Mouse (Mus musculus): ENCODE results near the gene Ambra1.

Ambra1 gene

DNA sequence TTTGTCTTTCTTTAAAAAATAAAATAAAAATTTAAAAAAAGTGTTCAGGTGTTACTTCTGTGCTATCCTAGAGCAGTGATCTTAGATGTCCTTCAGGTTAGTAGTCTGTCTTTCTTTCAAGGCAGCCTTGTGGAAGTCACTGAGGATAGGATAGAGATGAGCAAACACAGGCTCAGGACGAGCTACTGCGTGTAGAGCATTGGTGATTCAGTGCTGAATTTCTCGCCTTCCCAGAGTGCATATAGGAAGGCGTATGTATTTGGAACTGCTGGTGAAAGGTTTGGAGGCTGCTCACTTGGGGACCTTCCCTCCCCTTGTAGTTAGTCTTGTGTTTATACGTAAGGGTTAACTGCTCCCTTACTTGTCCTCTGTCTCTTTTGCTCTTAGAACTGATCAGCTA lies 5.3 kb downstream of the Ambra1 start:
- DNase-seq (ENCODE audit: low spot score in 2 of 2) = no peak

DNA sequence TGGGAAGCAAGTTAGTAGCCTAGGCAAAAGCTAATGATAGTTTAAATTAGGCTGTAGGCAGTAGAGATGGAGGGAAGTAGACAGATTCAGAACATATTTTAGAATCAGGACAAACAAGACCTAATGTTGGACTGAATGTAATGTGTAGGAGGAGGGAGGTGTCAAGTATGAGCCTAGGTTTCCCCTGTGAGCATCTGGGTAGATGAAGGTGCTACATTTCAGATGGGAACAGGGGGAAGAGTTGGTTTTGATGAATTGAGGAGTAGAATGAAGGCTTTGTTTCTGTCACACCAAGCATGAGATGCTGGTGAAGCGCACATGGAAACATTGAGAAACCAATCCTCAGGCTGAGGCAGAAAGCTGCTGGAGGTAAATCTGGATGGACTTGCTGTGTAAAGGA lies 9.7 kb downstream of the Ambra1 start:
- DNase-seq (ENCODE audit: low spot score in 2 of 2) = no peak

DNA sequence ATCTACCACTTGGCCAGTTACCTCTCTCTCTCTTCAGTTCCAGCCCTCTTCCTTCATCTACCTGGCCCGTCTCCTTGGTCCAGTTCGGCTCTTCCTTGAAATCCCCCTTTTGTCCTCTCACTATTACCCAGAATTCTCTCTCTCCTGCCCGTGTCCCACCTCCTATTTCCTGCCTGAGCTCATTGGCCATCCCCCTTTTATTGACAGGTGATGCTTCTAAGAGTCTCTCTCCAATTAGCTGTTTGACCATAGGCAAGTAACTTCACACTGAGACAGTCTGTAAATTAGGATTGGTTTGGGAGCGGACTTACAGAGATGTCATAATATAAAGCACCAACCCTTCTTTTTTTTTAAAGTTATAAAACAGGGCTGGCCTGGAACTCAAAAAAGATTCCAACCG lies 14.8 kb downstream of the Ambra1 start:
- DNase-seq (ENCODE audit: low spot score in 2 of 2) = no peak

DNA sequence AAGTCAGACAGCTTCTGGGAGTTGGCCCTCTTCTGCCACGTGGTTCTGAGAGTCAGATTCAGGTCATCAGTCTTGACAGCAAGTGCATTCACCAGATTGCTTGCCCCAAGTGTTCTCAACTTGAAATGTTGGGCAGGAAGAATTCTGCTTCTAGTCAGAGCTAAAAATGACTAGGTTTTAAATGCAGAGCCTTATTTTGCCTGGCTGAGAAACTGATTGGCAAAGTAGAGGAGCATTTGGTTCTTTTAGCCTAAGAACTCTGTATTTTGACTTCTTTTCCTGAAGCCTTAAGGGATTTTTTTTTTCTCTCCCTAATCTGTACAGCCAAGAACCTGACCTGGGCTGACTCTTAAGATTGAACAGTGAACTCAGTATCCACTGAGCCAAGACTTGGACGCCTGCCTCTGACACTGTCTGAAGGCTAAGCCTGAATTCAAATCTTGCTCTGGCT lies 19.9 kb downstream of the Ambra1 start:
- DNase-seq (ENCODE audit: low spot score in 2 of 2) = no peak

DNA sequence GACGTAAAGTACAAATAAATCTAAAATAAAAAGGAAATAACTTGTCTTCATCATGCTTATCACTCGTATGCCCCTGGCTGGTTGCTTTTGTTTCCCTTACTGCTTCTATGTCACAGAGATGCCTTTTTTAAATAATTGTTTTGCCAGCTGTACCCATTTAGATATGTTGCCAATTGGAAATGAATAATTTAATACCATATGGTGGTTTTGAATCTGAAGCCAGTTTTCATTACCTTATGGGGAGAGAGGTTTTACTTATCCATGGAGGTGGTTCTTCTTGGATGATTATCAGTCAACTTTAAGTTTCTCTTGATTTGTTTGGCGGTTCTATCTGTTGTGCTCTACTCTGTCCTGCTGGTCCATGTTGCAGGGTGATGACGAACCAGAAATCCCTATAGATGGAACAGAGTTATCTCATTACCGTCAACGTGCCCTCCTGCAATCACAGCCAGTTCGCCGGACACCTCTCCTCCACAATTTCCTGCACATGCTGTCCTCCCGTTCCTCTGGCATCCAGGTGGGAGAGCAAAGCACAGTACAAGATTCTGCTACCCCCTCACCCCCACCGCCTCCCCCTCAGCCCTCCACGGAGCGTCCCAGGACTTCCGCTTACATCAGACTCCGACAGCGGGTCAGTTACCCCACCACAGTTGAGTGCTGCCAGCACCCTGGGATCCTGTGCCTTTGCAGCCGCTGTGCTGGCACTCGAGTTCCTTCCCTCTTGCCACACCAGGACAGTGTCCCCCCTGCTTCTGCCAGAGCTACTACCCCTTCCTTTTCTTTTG lies 42.2 kb downstream of the Ambra1 start:
- DNase-seq (ENCODE audit: low spot score in 2 of 2) = no peak

DNA sequence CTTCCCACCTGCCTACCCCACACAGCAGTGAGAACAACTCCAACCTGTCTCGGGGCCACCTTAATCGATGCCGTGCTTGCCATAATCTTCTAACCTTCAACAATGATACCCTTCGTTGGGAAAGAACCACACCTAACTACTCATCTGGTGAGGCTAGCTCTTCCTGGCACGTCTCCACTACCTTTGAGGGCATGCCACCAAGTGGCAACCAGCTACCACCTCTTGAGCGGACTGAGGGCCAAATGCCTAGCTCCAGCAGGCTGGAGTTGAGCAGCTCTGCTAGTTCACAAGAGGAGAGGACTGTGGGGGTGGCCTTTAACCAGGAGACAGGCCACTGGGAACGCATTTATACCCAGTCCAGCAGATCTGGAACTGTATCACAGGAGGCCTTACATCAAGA lies 43.4 kb downstream of the Ambra1 start:
- no peak for DNase-seq (ENCODE audit: low spot score in 2 of 2)

DNA sequence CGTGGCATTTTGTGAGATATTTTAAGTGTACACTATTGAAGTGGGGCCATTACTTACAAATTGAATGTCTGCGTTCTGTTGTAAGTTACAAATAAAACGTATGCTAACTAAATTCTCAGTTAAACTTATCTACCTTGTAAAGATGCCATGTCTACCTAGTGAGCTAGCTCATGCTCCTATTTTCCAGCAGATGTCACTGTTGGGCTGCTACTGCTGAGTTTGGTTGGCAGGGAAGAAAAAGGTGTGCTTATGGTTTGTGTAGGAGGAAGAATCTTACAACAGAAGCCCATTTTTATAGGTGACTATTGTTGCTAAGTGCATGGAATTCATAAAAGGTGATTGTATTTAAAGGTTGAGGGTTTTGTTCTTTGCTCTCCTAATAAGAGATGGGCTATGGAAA lies 49.2 kb downstream of the Ambra1 start:
- peak; percentile 2 to 11 for DNase-seq (ENCODE audit: low spot score in 2 of 2)

DNA sequence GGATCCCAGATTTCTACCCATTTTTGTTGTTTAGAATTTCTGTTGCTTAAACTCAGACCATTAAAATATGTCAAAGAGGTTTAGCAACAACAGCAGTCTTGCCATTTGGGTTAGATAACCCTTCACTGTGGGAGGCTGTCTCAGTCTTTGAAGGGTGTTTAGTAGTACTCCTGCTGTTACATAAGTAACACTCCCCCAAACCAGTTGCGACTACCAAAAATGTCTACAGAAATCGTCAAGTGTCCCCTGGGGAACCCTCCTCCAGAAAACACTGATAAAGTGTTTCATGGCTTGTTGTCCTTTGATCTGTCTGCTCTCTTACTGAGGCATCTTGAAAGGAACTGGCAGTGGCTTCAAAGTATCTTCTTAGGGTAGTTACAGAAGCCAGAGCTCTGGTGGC lies 61.7 kb downstream of the Ambra1 start:
- no peak for DNase-seq (ENCODE audit: low spot score in 2 of 2)

DNA sequence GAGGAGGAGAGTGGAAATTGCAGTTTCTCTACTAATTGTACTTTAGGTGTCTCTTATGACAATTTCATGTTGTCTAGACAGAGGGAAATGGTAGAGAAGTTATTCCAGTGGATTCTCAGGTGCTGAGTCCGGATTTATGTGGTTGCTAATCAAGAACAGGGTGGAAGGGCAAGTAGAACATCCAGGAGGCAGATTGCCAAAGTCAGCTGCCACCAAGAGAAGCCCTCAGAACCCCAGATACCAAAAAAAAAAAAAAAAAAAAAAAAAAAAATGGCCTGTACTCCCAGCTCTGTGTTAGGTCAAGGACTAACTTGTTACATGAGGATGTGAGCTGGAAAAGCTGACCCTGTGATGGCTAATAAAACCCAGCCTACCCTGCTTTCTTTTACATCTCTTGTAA lies 62.4 kb downstream of the Ambra1 start:
- DNase-seq (ENCODE audit: low spot score in 2 of 2) = no peak

DNA sequence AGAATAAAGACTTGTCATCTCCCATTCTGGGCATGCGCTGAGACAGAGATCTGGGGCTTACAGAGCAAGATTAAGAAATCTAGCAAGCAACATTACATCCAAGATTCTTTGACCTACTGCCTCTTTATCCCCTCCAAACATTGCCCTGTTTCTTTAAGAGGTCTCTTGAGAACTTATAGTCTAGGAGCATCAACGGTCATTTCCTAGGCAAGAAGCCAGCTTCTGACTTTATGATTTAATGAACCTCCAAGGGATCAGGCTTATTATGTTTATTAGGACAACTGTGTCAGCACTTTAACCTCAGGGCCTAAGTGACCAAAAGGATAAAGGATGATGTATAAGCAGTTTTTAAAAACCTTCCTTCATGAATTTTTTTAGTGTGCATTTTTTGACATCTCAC lies 64.5 kb downstream of the Ambra1 start:
- no peak for DNase-seq (ENCODE audit: low spot score in 2 of 2)

DNA sequence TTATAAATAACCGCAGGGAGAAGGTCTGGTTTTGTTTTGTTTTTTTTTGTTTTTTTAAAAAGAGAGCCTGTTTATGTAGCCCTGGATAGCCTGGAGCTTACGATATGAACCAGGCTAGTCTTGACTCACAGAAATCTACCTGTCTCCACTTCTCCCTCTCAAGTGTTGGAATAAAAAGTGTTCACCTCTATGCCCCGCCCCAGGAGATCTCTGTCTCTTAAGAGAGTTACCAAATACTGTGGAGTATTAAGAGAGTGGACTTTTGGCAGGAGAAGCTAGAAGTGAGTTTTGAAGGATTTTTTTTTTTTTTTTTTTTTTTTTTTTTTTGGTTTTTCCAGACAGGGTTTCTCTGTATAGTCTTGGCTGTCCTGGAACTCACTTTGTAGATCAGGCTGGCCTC lies 65.2 kb downstream of the Ambra1 start:
- DNase-seq (ENCODE audit: low spot score in 2 of 2) = no peak

DNA sequence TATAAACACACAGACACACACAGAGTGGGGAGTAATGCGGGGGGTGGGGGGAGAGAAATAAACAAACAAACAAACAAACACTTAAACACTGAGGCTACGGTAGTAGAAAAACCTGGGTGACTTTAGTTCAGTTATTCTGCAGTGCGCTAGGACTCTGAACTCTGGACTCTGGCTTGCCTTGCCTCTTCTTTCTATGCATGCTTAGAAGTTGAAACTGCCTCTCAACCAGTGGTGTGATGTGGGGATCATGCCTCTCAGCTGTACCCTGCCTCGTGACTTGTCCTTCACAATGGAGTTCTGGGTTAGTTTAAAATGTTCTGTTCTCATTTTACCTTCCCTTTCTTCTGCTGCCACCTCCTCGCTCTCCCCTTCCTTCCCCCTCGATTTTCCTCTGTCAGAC lies 81.5 kb downstream of the Ambra1 start:
- no peak for DNase-seq (ENCODE audit: low spot score in 2 of 2)

DNA sequence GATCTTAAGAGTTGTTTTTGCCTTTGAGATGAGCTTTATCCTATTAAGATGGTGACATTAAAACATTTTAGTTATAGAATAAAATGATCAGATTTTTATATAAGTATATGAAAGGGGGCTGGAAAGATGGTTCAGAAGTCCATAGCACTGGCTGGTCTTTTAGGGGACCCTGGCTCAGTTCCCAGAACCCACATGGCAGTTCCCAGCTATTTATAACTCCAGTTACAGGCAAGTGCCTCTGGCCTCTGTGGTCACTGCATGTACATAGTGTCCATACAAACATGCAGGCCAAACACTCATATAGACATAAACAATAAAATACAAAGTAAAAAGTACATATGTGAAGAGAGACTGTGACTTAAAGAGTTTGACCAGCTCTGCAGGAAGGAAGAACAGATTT lies 86.8 kb downstream of the Ambra1 start:
- no peak for DNase-seq (ENCODE audit: low spot score in 2 of 2)

DNA sequence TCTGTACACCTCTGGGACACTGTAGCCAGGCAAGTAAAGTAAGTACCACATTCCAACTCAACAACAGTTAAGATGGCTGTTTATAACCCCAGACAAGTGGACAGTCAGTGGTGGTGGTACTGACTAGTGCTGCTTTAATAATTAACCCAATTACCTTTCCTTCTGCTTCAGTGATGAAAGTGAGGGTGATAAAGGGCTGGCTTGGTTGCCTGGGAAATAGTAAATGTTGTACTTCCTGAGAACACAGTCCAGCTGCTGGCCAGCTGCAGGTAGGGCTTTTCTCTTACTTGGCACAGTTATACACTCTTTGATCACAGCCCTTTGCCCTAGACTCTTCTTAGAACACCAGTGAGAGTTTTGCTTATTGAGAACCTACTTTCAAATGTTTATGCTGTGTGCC lies 102.3 kb downstream of the Ambra1 start:
- DNase-seq (ENCODE audit: low spot score in 2 of 2) = no peak

DNA sequence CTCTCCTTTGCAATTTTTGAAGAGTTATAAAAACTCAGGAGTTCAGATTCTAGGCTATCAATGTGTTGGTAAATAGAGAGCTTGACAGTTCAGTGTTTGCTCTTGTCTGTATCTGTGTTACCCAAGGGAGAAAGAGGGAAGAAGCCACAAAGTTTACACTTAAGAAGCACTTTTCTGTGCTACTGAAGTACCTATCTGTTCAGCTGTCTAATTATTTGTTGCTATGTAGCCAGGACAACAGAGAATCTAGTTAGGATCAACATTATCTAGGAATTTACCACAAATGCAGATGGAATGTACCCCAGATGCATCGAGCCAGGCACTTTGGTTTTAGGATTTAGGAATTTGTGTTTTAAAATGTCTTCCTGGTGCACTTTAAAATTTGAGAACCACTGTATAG lies 104.3 kb downstream of the Ambra1 start:
- no peak for DNase-seq (ENCODE audit: low spot score in 2 of 2)

DNA sequence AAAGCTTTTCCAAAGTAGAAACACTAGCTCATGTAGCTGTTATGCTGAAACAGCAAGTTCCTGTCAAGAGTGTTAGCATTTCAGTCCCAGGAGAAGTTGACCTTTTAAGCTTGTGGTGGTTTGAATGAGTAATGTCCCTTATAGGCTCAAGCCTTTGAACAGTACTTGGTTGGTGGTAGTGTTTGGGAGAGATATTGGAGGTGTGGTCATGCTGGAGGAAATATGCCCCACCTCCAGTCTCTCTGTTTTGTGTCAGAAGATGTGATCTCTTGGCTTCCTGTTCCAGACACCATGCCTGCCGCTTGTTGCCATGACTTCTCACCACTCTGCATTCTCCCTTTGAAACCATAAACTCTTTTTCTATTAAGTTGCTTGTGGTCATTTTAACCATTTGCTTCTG lies 105.1 kb downstream of the Ambra1 start:
- DNase-seq (ENCODE audit: low spot score in 2 of 2) = peak; percentile 8 to 15

DNA sequence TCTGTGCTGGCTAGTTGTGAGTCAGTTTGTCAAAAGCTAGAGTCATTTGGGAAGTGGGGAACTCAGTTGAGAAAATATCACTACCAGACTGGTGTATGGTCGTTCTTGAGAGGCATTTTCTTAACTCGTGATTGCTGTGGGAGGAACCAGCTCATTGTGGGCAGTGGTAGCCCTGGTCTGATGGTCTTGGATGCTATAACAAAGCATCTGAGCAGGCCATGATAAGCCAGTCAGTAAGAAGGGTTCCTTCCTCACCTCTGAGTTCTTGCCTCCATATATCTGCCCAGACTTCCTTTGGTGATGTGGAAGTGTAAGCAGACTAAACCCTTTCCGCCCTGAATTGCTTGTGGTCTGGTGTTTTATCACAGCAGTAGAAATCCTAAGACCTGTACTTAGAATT lies 105.7 kb downstream of the Ambra1 start:
- no peak for DNase-seq (ENCODE audit: low spot score in 2 of 2)

DNA sequence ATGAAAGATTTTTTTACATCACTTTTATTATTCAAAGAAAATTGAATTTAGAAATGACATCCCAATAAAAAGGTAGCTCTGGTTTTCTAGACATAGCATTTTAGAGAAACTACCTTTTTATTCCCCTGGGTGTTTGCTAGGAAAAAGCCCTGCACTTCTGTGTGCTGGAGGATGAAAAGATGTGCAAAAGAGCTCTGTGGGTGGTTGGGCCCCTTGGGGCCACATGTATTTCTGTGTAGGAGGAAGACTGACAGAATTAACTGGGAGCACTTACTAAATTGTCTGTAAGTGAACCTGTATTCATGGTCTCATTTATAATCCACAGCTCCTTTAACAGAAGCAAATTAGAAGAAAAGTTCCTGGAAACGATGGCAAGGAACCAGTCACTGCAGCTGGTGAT lies 114.2 kb downstream of the Ambra1 start:
- peak; percentile 50 to 53 for DNase-seq (ENCODE audit: low spot score in 2 of 2)

DNA sequence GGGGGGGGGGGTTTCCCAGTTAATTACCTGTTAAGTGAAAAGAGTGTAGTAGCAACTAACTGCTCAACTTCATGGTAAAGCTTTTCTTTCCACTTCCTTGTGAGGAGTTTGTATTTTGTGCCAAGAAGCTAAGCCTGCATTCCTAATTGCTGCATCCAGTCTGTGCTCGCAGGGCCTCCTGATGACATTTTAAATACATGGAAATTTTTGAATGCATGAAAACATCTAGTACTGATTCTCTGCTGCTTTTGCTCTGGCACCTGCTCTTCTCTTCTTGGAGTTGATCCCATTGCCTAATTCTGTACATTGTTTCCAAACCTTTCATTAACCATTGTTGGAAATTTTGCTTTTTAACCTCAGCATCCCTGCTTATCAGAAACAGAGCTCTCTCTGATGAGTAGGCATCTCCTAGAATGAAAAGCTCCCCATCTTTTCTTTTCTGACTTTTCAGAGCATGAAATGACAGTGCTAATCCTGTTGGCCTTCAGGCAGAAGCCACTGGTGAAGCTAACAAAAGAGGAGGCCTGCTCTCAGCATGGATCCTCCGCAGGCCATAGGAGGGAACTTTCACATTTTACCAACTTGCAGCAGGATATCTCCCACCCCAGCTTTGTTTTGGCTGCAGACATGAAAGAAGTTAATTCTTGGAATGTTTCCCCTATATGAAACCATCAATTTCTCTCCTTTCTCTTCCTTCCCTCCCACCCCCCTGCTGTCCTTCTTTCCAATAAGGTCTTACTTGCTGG lies 122.7 kb downstream of the Ambra1 start:
- DNase-seq (ENCODE audit: low spot score in 2 of 2) = no peak

DNA sequence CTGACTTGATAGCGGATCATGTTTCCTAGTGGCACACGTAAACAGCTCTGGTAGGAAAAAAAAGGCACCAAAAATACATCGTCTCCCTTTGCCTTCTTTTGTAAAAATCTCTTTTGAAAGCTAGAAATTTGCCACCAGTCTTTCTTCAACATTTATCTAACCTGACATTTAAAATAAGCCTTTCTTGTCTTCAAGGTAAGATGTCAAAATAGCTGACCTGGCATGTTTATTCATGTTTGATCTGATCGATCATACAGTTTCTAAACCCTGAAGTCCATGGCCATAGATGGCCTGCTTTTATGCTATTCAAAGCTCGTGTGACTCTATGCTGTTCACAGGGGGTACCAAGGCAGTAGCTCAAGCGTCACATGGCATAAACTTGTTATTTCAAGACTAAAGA lies 124.6 kb downstream of the Ambra1 start:
- no peak for DNase-seq (ENCODE audit: low spot score in 2 of 2)

DNA sequence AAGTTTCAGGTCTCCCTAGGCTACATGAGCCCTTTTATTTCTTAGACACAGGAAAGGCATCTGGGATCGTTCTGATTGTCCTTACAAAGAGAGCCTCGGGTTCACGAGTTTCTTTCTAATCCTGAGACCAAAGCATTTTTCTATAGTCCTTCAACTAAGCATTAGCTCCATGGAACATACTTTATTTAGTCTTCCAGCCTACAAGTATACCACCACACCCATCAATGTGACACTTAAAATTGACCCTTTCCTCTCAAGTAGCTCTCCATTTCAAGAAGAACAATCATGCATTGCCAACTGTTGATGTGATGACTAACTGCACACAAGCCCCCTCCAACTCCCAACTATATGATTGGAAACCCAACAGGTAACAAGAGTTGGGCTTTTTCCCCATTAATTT lies 127.0 kb downstream of the Ambra1 start:
- DNase-seq (ENCODE audit: low spot score in 2 of 2) = no peak

DNA sequence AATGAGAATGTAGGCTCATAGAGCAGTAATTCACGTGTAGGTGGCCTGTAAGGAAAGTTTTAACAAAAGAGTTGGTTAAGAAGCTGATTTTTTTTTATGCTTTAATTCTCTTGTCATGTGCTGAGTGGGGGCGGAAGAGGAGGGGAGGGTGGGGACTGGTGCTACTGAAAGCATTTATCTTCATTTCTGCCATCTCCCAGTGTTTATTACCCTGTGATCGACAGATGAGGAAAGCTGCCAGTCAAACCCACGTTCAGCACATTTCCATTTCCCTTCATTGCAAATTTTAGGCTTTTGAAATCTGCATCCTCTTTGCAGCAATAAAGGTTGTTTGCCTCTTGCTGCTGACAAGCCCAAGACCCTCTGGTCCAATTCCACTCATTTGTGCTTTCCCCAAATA lies 129.5 kb downstream of the Ambra1 start:
- no peak for DNase-seq (ENCODE audit: low spot score in 2 of 2)

DNA sequence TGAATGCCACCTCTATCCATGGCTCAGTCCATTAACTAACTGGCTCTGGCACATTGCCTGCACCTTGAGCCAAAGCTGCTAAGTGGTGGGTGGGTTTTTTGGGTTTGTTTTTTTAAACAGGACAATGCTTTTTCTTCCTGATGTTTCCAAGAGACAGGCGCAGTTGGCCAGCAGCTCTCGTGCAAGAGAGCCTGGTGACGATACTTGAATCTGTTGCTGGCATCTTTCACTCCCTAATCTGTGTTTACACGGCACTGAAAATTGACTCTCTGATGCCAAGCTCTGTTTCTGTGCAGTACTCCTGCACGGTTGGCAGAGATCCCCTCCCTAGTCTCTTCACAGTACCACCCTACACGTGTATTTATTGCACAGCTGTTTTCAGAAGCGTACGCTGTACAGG lies 140.8 kb downstream of the Ambra1 start:
- DNase-seq (ENCODE audit: low spot score in 2 of 2) = no peak

Data from spleen, postnatal 36 days (tissue).